9 mouse cellular contexts compared by ENCODE assay signal in the genomic region with DNA sequence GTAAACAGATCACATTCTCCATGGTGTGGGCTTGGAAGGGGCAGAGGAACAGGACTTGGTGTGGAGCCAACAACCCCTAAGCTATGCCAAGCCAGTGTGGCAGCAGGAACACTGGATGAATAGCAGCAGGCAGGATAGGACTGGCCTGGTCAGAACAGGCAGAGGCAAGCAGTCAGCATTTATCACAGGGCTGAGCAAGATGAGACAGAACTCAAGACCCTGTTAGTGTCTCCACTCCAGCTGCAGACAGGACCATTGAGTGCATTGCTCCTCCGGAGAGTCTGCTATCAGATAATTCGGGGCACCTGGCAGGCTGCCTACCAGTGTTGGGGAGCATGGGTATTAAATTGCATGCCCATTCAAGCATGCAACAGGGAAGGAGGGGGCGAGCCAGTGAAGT. TPM values are rescaled to one million over a fixed set of nuclear protein-coding genes. Genes with fewer than 3 reads are reported as not detected.
DNase-seq lines count a peak whose midpoint lies in the region; ATAC-seq and TF ChIP-seq lines count a peak whose summit lies in the region.
"Had no signal": no experiment of that assay in that cellular context is flagged by ENCODE, and none has a peak within 500 bp of the region (broad histone marks: within the 10 kb centered on the region; RNA-seq: fewer than 3 reads in every experiment).

No protein-coding gene starts in this region.

- no peak for TF ChIP-seq CTCF in stomach, postnatal 0 days (IDR thresholded peaks at IDR 0.05; ENCODE audit: low read depth)

- no peak for TF ChIP-seq EP300 in stomach, postnatal 0 days (optimal IDR thresholded peaks at IDR 0.05)

- no peak overlapping the region for H3K27ac ChIP-seq in midbrain, embryonic 14.5 days (replicated peaks; ENCODE audit: low read depth, low read length)
- H3K27ac ChIP-seq in midbrain, embryonic 10.5 days (replicated peaks): no peak overlapping the region
- 0 out of 2 replicates have a peak overlapping the region, but pooled peaks have one; percentile 14 for H3K27ac ChIP-seq in stomach, postnatal 0 days (replicated peaks)
- H3K27ac ChIP-seq: liver, embryonic 14.5 days had no signal

- H3K4me3 ChIP-seq in midbrain, embryonic 14.5 days (replicated peaks; ENCODE audit: low read depth, low read length): no peak overlapping the region
- H3K4me3 ChIP-seq in midbrain, embryonic 10.5 days: no peak overlapping the region
- no peak overlapping the region for H3K4me3 ChIP-seq in stomach, postnatal 0 days (ENCODE audit: low read depth, low read length)

- H3K36me3 ChIP-seq in midbrain, embryonic 14.5 days (ENCODE audit: control insufficient read depth, insufficient read depth, low read length): no peaks in the 10 kb centered on the region
- H3K36me3 ChIP-seq in midbrain, embryonic 10.5 days: no peaks in the 10 kb centered on the region
- H3K36me3 ChIP-seq in stomach, postnatal 0 days (ENCODE audit: control insufficient read depth, insufficient read depth, low read length): no peaks in the 10 kb centered on the region

- ATAC-seq in midbrain, embryonic 14.5 days (ENCODE audit: low FRiP score, low TSS enrichment): no peak
- 0 out of 2 replicates have a peak, but pooled peaks have one; percentile 26 for ATAC-seq in stomach, postnatal 0 days (ENCODE audit: low FRiP score, low TSS enrichment)

- no peaks in the 10 kb centered on the region for H3K9me3 ChIP-seq in midbrain, embryonic 14.5 days (ENCODE audit: control insufficient read depth, low read length)
- peaks cover 10% of the 10 kb centered on the region; the same call in 1 of the 2 replicates for H3K9me3 ChIP-seq in midbrain, embryonic 10.5 days (replicated peaks)
- no peaks in the 10 kb centered on the region for H3K9me3 ChIP-seq in stomach, postnatal 0 days (ENCODE audit: control insufficient read depth, low read length)

- 75% methylated on average over 3 of the region's 3 CpGs for WGBS in midbrain, embryonic 14.5 days
- 85% methylated on average over 3 of the region's 3 CpGs for WGBS in midbrain, embryonic 10.5 days
- WGBS in stomach, postnatal 0 days: 55% methylated on average over 3 of the region's 3 CpGs

- H3K9ac ChIP-seq in midbrain, embryonic 14.5 days (replicated peaks; ENCODE audit: low read length): no peak overlapping the region
- no peak overlapping the region for H3K9ac ChIP-seq in stomach, postnatal 0 days (ENCODE audit: low read length)
- H3K9ac ChIP-seq: liver, embryonic 14.5 days had no signal

- no peak overlapping the region for H3K4me2 ChIP-seq in midbrain, embryonic 14.5 days (ENCODE audit: low read length)
- no peak overlapping the region for H3K4me2 ChIP-seq in stomach, postnatal 0 days (replicated peaks; ENCODE audit: low read depth)

- peak; percentile 24 for DNase-seq in gastrocnemius, postnatal 14 days
- no peak for DNase-seq in gastrocnemius, adult 18-20 months (ENCODE audit: low spot score)
- DNase-seq in midbrain, embryonic 14.5 days: peak; percentile 36
- no peak for DNase-seq in midbrain, embryonic 10.5 days (ENCODE audit: low spot score)
- DNase-seq in kidney, adult 9 months: peak; percentile 28
- DNase-seq in stomach, postnatal 0 days (ENCODE audit: low spot score): no peak
- DNase-seq in thymus, postnatal 4 days: no peak
- DNase-seq in adrenal gland, adult 18-20 months (ENCODE audit: low spot score in 2 of 2): no peak

- no peaks in the 10 kb centered on the region for H3K4me1 ChIP-seq in midbrain, embryonic 14.5 days (ENCODE audit: control insufficient read depth, insufficient read depth, low read length)
- no peaks in the 10 kb centered on the region for H3K4me1 ChIP-seq in midbrain, embryonic 10.5 days
- no peaks in the 10 kb centered on the region for H3K4me1 ChIP-seq in stomach, postnatal 0 days (replicated peaks; ENCODE audit: control insufficient read depth, insufficient read depth)

- intact Hi-C loops in gastrocnemius, postnatal 14 days (cut with DNase I; ENCODE audit: low total_unique reads): no loop called here

- H3K27me3 ChIP-seq in midbrain, embryonic 14.5 days (ENCODE audit: control insufficient read depth, insufficient read depth, low read length): no peaks in the 10 kb centered on the region
- no peaks in the 10 kb centered on the region for H3K27me3 ChIP-seq in midbrain, embryonic 10.5 days (ENCODE audit: low read depth, poor library complexity, severe bottlenecking)
- no peaks in the 10 kb centered on the region for H3K27me3 ChIP-seq in stomach, postnatal 0 days (ENCODE audit: control insufficient read depth, insufficient read depth, low read length)

RNA-seq across cellular contexts. Expression of gene Dtnb, which starts 34.6 kb away (rescaled TPM):
- total RNA-seq in gastrocnemius, postnatal 14 days (2021): 1 to 10 TPM; 3.2 to 3.4 TPM
- 1 to 10 TPM; 1.4 to 5.6 TPM for total RNA-seq in gastrocnemius, adult 18-20 months (2021)
- polyA plus RNA-seq in midbrain, embryonic 14.5 days (2014; fragmentation: Nextera tagmentation; extraction: Ambion mirVana): 46.7 and 50.9 TPM in 2 replicates
- polyA plus RNA-seq in midbrain, embryonic 10.5 days (2016; fragmentation: Nextera tagmentation; extraction: Ambion mirVana): 26.3 and 30.6 TPM in 2 replicates
- polyA plus RNA-seq in stomach, postnatal 0 days (2015; fragmentation: Nextera tagmentation; extraction: Ambion mirVana): 12.6 and 18.2 TPM in 2 replicates
- 10 to 100 TPM; 26.3 to 27.3 TPM for total RNA-seq in adrenal gland, adult 18-20 months (2021)

Comparison
In these comparisons a context has a peak if more than half of its experiments do, and no peak if none do; other contexts are left out.
1. DNase-seq: peak in gastrocnemius, postnatal 14 days (single experiment), midbrain, embryonic 14.5 days (single experiment) and kidney, adult 9 months (single experiment); none in gastrocnemius, adult 18-20 months (single experiment), midbrain, embryonic 10.5 days (single experiment), stomach, postnatal 0 days (single experiment), thymus, postnatal 4 days (single experiment) and adrenal gland, adult 18-20 months (0 of 2).
2. RNA of gene Dtnb, which starts 34.6 kb away (total RNA-seq): 26.3 to 27.3 TPM in adrenal gland, adult 18-20 months; 1.4 to 5.6 TPM in gastrocnemius, adult 18-20 months and 3.2 to 3.4 TPM in gastrocnemius, postnatal 14 days; every median in the first group is over 4 times any median in the second.